Mouse (Mus musculus) CD8-positive naive resting alpha-beta T cell, adult 2 months (primary cell): ENCODE measurements around the gene Slc17a5.
"Not testable (repeated sequence)": the region's sequence is repeated elsewhere in the genome, so short reads cannot be mapped to it uniquely, and the experiment has no call there.

Source experiments
- DNase-seq, 2 experiments: peaks; one replicate each; pipeline ENCODE4 v3.0.0; 2022; ENCODE audit warnings: low read depth in 2 of 2, low spot score in 2 of 2

The Slc17a5 gene

GRCm38 (mm10) chr9:78520127-78520779 lies 67.6 kb downstream of the Slc17a5 start:
- DNase-seq, result no peak

GRCm38 (mm10) chr9:78517237-78517636 lies 70.6 kb downstream of the Slc17a5 start:
- not testable (repeated sequence) for DNase-seq

- no peak for DNase-seq
Observed at GRCm38 (mm10) chr9:78516125-78516524, 71.7 kb downstream of the Slc17a5 start.

- DNase-seq, result no peak
Observed at GRCm38 (mm10) chr9:78514681-78515080, 73.2 kb downstream of the Slc17a5 start.

- DNase-seq, result no peak
Observed at GRCm38 (mm10) chr9:78513776-78514500, 73.9 kb downstream of the Slc17a5 start.

GRCm38 (mm10) chr9:78511705-78512104 lies 76.1 kb downstream of the Slc17a5 start:
- DNase-seq, result no peak

- DNase-seq, result no peak
Observed at GRCm38 (mm10) chr9:78508106-78508786, 79.6 kb downstream of the Slc17a5 start.

- no peak for DNase-seq
Observed at GRCm38 (mm10) chr9:78506722-78507077, 81.1 kb downstream of the Slc17a5 start.

GRCm38 (mm10) chr9:78506002-78506721 lies 81.7 kb downstream of the Slc17a5 start:
- no peak for DNase-seq

- DNase-seq, result no peak
Observed at GRCm38 (mm10) chr9:78505223-78505622, 82.6 kb downstream of the Slc17a5 start.

- no peak for DNase-seq
Observed at GRCm38 (mm10) chr9:78504679-78505078, 83.2 kb downstream of the Slc17a5 start.

- DNase-seq, result no peak
Observed at GRCm38 (mm10) chr9:78504133-78504532, 83.7 kb downstream of the Slc17a5 start.

GRCm38 (mm10) chr9:78503223-78504079 lies 84.4 kb downstream of the Slc17a5 start:
- DNase-seq, result no peak

- DNase-seq, result no peak
Observed at GRCm38 (mm10) chr9:78501284-78501683, 86.6 kb downstream of the Slc17a5 start.

GRCm38 (mm10) chr9:78500386-78500785 lies 87.5 kb downstream of the Slc17a5 start:
- DNase-seq, result no peak

- DNase-seq, result no peak
Observed at GRCm38 (mm10) chr9:78493171-78493570, 94.7 kb downstream of the Slc17a5 start.

- DNase-seq, result no peak
Observed at GRCm38 (mm10) chr9:78492254-78492653, 95.6 kb downstream of the Slc17a5 start.

- DNase-seq, result no peak
Observed at GRCm38 (mm10) chr9:78491169-78491568, 96.7 kb downstream of the Slc17a5 start.

GRCm38 (mm10) chr9:78488890-78489420 lies 98.9 kb downstream of the Slc17a5 start, which contains the start of gene Eef1a1:
TSS of gene Eef1a1 (minus strand) at chr9:78489151.
- peak in 1 of 2 experiments; percentile 37 for DNase-seq

GRCm38 (mm10) chr9:78488021-78488420 lies 99.8 kb downstream of the Slc17a5 start:
- not testable (repeated sequence) for DNase-seq
